20 mouse cellular contexts compared by ENCODE assay signal in genomic region chr2:131664575-131664974, GRCm38 (mm10).
DNase-seq lines count a peak whose midpoint lies in the region; TF ChIP-seq lines count a peak whose summit lies in the region.
"Had no signal": no experiment of that assay in that cellular context is flagged by ENCODE, and none has a peak within 500 bp of the region (broad histone marks: within the 10 kb centered on the region; RNA-seq: fewer than 3 reads in every experiment).

No protein-coding gene starts in this region.

- intact Hi-C loops in left cerebral cortex, postnatal 36 days (cut with DNase I) = no loop called here
- intact Hi-C loops in left cerebral cortex, postnatal 4 days (cut with DNase I) = no loop called here

- peak; percentile 45 to 60 for DNase-seq in frontal cortex, adult 2 months (ENCODE audit: extremely low spot score in 1 of 2, low spot score in 1 of 2)
- no peak for DNase-seq in frontal cortex, postnatal 25 days (ENCODE audit: low spot score in 2 of 2)
- DNase-seq in left cerebral cortex, postnatal 36 days (ENCODE audit: low spot score in 2 of 2) = peak; percentile 53 to 62
- DNase-seq in left cerebral cortex, postnatal 4 days = no peak
- DNase-seq in NIH3T3 (ENCODE audit: low read depth) = peak; percentile 25
- DNase-seq in telencephalon, adult 2 months (ENCODE audit: low read depth, low spot score) = peak; percentile 72
- no peak for DNase-seq in kidney, adult 2 months
- DNase-seq: adrenal gland, postnatal 14 days; cerebellum, adult 18-20 months; cerebellum, adult 9-11 months; cerebellum, postnatal 36 days; gastrocnemius, postnatal 10 days; heart, adult 18-20 months; heart, postnatal 10 days; heart, postnatal 4 days had no signal

- TF ChIP-seq CTCF in kidney, adult 2 months (conservative IDR thresholded peaks at IDR 0.05; ENCODE audit: insufficient read depth, insufficient read length, low read depth, low read length) = no peak

- H3K4me1 ChIP-seq in kidney, adult 2 months (ENCODE audit: control insufficient read depth, insufficient read depth, low read length) = no peaks in the 10 kb centered on the region
- H3K4me1 ChIP-seq: embryonic facial prominence, embryonic 13.5 days; forebrain, embryonic 12.5 days; heart, embryonic 10.5 days; hindbrain, embryonic 12.5 days had no signal

- H3K4me3 ChIP-seq in kidney, adult 2 months (ENCODE audit: insufficient read depth, low read depth, low read length) = no peak overlapping the region
- H3K4me3 ChIP-seq: embryonic facial prominence, embryonic 13.5 days; forebrain, embryonic 12.5 days; heart, embryonic 10.5 days; hindbrain, embryonic 12.5 days had no signal

- no peaks in the 10 kb centered on the region for H3K27me3 ChIP-seq in kidney, adult 2 months (replicated peaks; ENCODE audit: control insufficient read depth, insufficient read depth, low read length)
- H3K27me3 ChIP-seq: embryonic facial prominence, embryonic 13.5 days; forebrain, embryonic 12.5 days; hindbrain, embryonic 12.5 days; Patski had no signal

- H3K36me3 ChIP-seq in kidney, adult 2 months (ENCODE audit: control insufficient read depth, insufficient read depth, low read length) = no peaks in the 10 kb centered on the region
- H3K36me3 ChIP-seq: embryonic facial prominence, embryonic 13.5 days; forebrain, embryonic 12.5 days; heart, embryonic 10.5 days; hindbrain, embryonic 12.5 days had no signal

- no peak overlapping the region for H3K27ac ChIP-seq in kidney, adult 2 months (ENCODE audit: insufficient read depth, low read depth, low read length)
- H3K27ac ChIP-seq: embryonic facial prominence, embryonic 13.5 days; forebrain, embryonic 12.5 days; heart, embryonic 10.5 days; hindbrain, embryonic 12.5 days had no signal

- 81% methylated on average over 3 of the region's 3 CpGs for WGBS in kidney, adult 2 months

- TF ChIP-seq POLR2A in kidney, adult 2 months (IDR thresholded peaks at IDR 0.05; ENCODE audit: low read depth, low read length) = no peak

Comparison
In these comparisons a context has a peak if more than half of its experiments do, and no peak if none do; other contexts are left out.
1. DNase-seq: peak in frontal cortex, adult 2 months (2 of 2), left cerebral cortex, postnatal 36 days (2 of 2), NIH3T3 (single experiment) and telencephalon, adult 2 months (single experiment); none in frontal cortex, postnatal 25 days (0 of 2), left cerebral cortex, postnatal 4 days (single experiment) and kidney, adult 2 months (single experiment).